Mouse (Mus musculus) small intestine, adult 2 months (tissue): ENCODE measurements around the gene Mex3b. TPM values are rescaled to one million over a fixed set of nuclear protein-coding genes. Genes with fewer than 3 reads are reported as not detected.

Experiments
- H3K27ac ChIP-seq: fragments of 200-500 bp; 2 replicates; pipeline ENCODE4 v1.5.1; 2012; ENCODE audit warnings: low read depth, low read length, control low read depth, inconsistent platforms; ENCODE audit not compliant: insufficient read depth
- H3K27me3 ChIP-seq: fragments of 200-500 bp; 2 replicates; pipeline ENCODE4 v1.6.1; 2012; ENCODE audit warnings: mild to moderate bottlenecking, moderate library complexity, low read length, inconsistent platforms; ENCODE audit not compliant: control insufficient read depth, insufficient read depth
- H3K36me3 ChIP-seq: fragments of 200-500 bp; 2 replicates; pipeline ENCODE4 v1.6.1; 2012; ENCODE audit warnings: mild to moderate bottlenecking, low read length, control low read depth, inconsistent platforms; ENCODE audit not compliant: control insufficient read depth, insufficient read depth
- H3K4me1 ChIP-seq: fragments of 200-500 bp; 2 replicates; pipeline ENCODE4 v1.6.1; 2012; ENCODE audit warnings: low read length, inconsistent platforms, mixed read lengths; ENCODE audit not compliant: control insufficient read depth, insufficient read depth, insufficient read length
- H3K4me3 ChIP-seq: fragments of 200-500 bp; 2 replicates; pipeline ENCODE4 v1.5.1; 2012; ENCODE audit warnings: low read depth, mild to moderate bottlenecking, control low read depth, inconsistent platforms, low read length, moderate library complexity
- CTCF ChIP-seq: fragments of 200-500 bp; IDR thresholded peaks from 2 replicates; pipeline ENCODE4 v1.5.1; 2012; ENCODE audit warnings: low read depth, mild to moderate bottlenecking, control low read depth, inconsistent platforms, low read length, moderate library complexity, mixed read lengths; ENCODE audit not compliant: insufficient replicate concordance, insufficient read length; ENCODE audit errors: extremely low read depth
- POLR2A ChIP-seq: fragments of 200-500 bp; IDR thresholded peaks from 2 replicates; pipeline ENCODE4 v1.6.1; 2012; ENCODE audit warnings: low read depth, mild to moderate bottlenecking, control low read depth, inconsistent platforms, low read length, moderate library complexity
- WGBS: fragments of 180-500 bp; shearing (Covaris S2); methylation state at CpG from one replicate; pipeline ENCODE4 v1.1.7; 2018; 5-methylcytosine and 5-hydroxymethylcytosine counted together
- polyA plus RNA-seq: library from polyadenylated mRNA; depleted of rRNA; stranded (reverse); fragments of >200 nt; gene quantifications from 2 replicates; pipeline ENCODE4 v1.2.3, GENCODE M21; 2012

Gene Mex3b
- polyA plus RNA-seq, 1 experiment, result 6.3 TPM

DNA sequence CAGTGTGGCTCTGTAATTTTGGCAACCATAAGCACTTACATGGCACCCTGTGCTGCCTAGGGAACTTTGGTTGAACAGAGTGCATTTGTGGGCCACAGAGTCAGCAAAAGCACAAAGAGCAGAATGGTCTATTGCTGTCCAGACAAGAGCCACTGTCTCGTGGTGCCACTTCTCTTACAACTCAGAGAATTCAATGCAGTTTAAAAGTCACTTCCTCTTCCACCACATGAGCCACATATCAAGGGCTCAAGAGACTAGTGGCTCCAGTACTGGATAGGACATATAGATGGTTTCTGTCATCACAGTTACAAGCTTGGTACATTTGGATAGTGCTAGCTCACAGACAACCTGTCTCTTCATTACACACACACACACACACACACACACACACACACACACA lies 28.7 kb upstream of the Mex3b start:
- Histone ChIP-seq H3K4me1 (no peaks in the 10 kb centered on the region), H3K27ac (no peak overlapping the region), H3K27me3 (no peaks in the 10 kb centered on the region), H3K4me3 (no peak overlapping the region), H3K36me3 (no peaks in the 10 kb centered on the region)
- TF ChIP-seq POLR2A, result no peak
- TF ChIP-seq CTCF, result no peak
- 47% methylated on average over 1 of the region's 1 CpGs for WGBS

DNA sequence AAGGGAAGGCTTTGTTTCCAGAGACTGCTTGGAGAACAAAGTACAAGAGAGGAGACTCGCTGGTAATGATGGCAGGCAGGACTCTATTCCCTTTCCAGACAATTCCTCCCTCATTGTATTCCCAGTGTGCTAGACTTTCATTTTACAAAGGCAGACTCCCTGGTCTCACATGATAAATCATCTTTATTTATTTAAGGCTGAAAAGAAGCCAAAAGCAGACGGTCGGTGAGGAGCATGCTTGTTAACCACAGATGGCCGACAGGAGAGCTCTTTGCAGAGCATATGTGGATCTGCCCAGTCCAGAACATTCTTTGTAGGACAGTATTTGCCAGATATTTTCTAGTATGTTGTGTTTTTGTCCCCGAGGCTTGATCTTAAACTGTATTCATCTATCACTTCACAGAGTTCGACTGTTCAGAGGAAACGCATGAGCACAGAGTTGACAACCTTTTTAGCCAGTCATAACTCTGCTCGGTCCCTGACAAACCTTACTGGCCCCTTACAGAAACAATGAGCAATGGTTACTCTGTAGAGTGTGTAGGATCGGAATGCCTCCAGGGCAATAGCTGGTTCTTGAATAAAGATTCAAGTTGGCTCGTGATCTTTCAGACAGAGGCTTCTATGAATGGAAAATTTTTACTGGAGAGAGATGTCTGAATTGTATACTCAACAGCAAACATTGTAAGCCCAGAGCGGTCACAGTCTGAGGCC lies 28.0 kb upstream of the Mex3b start:
- Histone ChIP-seq H3K36me3 (no peaks in the 10 kb centered on the region), H3K27me3 (no peaks in the 10 kb centered on the region), H3K4me3 (no peak overlapping the region), H3K27ac (no peak overlapping the region), H3K4me1 (no peaks in the 10 kb centered on the region)
- 57% methylated on average over 11 of the region's 11 CpGs for WGBS
- TF ChIP-seq POLR2A (no peak), CTCF (no peak)

DNA sequence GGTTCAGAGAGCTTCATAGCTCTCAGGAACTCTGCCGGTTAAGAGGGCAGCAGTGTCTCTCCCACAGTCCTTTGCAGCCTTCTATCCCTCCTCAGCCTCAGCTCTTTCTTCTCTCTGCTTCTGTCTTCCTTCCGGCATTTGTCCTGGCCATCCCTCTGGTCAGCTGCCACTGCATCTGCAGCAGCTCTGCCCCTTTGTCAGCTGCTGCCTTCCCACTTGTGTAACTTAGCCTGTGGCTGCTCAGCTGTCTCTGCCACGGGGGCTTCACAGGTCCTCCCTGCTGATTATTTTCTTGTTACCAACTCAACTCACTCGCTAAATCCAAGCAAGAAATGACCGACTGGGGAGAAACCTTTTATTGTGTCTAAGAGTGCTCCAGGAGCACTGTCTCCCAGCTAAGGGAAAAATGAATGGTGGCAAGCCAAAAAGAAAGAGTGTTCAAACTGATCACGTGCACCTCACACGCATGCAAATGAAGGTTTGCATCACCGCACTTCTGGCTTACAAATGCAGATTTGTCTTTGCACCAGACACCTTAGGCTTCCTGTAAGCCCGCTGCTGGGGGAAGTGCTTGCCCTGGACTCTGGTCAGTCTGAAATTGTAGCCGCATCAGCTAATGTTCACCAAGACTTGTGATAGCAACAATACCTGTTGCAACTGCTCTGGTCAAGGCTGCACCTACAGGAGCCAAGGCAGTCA lies 24.8 kb upstream of the Mex3b start:
- Histone ChIP-seq H3K4me3 (no peak overlapping the region), H3K27ac (no peak overlapping the region), H3K36me3 (no peaks in the 10 kb centered on the region), H3K27me3 (no peaks in the 10 kb centered on the region), H3K4me1 (no peaks in the 10 kb centered on the region)
- no peak for TF ChIP-seq CTCF
- TF ChIP-seq POLR2A, result no peak
- 57% methylated on average over 10 of the region's 10 CpGs for WGBS

DNA sequence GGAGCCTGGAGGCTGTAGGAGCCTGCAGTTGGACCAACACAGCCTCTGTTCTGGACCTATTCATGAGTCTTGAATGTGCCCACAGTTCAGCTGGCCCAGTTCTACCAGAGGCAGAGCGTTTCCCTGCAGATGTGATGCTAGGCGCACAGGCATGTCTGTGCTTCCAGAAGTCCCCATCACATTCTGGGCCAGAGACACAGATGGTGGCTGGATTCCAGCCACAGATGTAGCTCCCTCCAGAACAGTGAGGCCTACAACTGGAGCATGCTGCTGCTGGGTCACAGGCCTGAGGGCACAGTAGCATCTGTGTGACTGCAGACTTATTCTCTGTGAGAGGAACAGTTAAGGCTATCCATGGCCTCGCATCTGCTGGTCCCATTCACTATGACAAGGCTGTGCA lies 16.4 kb upstream of the Mex3b start:
- H3K4me3 ChIP-seq, result no peak overlapping the region
- WGBS, result 89% methylated on average over 3 of the region's 3 CpGs
- no peak overlapping the region for H3K27ac ChIP-seq
- TF ChIP-seq POLR2A (no peak), CTCF (no peak)
- no peaks in the 10 kb centered on the region for H3K36me3 ChIP-seq
- H3K27me3 ChIP-seq, result no peaks in the 10 kb centered on the region
- H3K4me1 ChIP-seq, result no peaks in the 10 kb centered on the region; the same call in 1 of the 2 replicates

DNA sequence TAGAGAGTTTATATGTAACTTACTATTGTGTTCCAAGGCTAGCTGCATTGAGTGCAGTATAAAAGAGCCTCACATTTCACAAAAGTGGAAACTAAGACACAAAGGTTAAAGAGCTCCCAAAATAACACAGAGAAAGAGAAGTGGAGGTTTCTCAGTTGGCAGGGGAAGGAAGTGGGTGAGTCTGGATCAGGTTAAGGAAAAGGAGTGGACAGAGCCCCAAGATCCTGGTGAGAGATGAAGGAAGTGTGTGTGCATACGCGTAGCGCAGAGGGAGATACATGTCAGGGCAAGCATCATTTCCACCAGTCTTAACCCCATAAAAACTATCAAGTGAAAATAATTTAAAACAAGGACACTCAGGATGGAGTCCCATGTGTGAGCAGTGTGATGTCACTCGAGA lies 15.5 kb upstream of the Mex3b start:
- 88% methylated on average over 4 of the region's 4 CpGs for WGBS
- H3K4me3 ChIP-seq, result no peak overlapping the region
- no peak for TF ChIP-seq CTCF
- TF ChIP-seq POLR2A, result no peak
- no peaks in the 10 kb centered on the region for H3K36me3 ChIP-seq
- H3K27me3 ChIP-seq, result no peaks in the 10 kb centered on the region
- no peak overlapping the region for H3K27ac ChIP-seq
- H3K4me1 ChIP-seq, result no peaks in the 10 kb centered on the region; the same call in 1 of the 2 replicates

DNA sequence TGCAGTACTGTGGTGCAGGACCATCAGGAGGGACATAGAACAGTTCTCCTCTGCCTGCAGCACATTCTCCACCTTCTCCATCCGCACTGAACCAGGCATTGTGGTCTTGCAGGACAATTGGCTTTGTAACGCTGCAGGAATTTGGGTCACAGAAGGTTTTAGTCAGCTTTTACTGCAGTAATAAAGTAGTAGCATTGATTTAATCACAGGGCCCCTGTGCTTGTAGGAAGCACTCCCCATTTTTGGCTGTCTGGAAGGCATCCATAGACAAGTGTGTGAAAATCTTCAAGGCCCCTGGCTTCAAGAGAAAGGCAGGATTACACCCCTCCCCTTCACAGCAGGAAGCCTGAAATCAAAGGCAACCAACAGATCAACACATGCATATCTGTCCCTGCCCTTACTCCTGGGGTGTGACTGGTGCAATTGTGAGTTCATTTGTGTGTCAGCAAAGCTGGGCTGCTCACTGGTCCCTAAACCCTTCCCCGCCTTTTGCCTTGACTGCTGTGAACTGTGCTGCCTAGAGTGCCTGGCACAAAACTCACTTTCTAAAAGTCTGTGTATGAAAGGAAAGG lies 12.9 kb upstream of the Mex3b start:
- no peak overlapping the region for H3K4me3 ChIP-seq
- TF ChIP-seq CTCF (no peak), POLR2A (no peak)
- no peaks in the 10 kb centered on the region for H3K27me3 ChIP-seq
- no peaks in the 10 kb centered on the region for H3K36me3 ChIP-seq
- no peak overlapping the region for H3K27ac ChIP-seq
- no peaks in the 10 kb centered on the region; the same call in 1 of the 2 replicates for H3K4me1 ChIP-seq
- 42% methylated on average over 3 of the region's 3 CpGs for WGBS

DNA sequence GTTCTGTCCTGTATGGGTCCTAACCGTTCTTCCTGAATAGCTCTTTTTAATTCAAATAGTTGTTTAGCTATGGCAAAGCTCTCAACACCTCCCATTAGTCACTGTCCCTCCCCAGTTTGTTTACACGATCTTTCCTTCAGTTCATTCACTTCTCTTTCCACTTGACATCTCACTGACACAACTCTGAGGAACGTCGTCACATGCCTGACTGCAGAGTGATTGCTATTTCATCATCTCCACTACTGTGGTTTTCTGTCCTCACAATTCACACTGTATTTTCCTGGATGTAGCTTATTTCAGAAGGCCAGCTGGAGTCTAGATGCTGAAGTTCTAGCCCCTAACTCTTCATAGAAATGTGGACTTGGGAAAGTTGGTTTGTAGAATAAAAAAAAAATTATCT lies 8.5 kb upstream of the Mex3b start:
- Histone ChIP-seq H3K27me3 (no peaks in the 10 kb centered on the region), H3K4me1 (peaks cover 3% of the 10 kb centered on the region; the same call in 1 of the 2 replicates), H3K27ac (no peak overlapping the region), H3K36me3 (no peaks in the 10 kb centered on the region), H3K4me3 (no peak overlapping the region)
- TF ChIP-seq POLR2A, result no peak
- no peak for TF ChIP-seq CTCF
- WGBS, result 39% methylated on average over 4 of the region's 4 CpGs
